Mouse (Mus musculus) mouse embryonic stem cell (cell line): Measurements from ENCODE around the gene Olig2.
"Not testable (repeated sequence)": the region's sequence is repeated elsewhere in the genome, so short reads cannot be mapped to it uniquely, and the experiment has no call there.

Experiments used
- in situ Hi-C, 2 experiments: fragments of 300-500 bp; cut with MboI; formaldehyde crosslinking; loops; 1 replicate in 1 of 2; 3 replicates in 1 of 2; pipeline ENCODE4 v1.14.3; 2019 to 2020; ENCODE audit warnings: low sequenced_read_pairs in 2 of 2, low pct_unique_long_range_greater_than_20kb in 1 of 2, mixed read lengths in 1 of 2; ENCODE audit not compliant: unreplicated experiment in 1 of 2

Gene Olig2

DNA sequence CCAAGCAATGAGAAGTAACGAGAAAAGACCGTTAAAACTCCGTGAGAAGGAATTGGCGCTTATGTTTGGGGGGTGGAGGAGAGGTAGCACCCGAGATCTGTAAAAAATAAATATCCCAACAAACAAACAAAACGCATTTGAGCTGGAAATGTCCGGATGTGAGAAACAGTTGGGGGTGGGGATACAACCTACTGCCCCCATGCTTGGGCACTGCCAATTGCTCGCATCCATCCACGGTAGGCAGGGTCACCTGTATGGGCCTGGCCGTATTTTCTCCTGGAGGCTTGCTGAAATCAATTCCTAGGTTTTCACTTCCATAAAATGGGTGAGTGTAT is 1.2 kb upstream of the Olig2 start:
- in situ Hi-C loops: loop anchor here (10.0 to 25.0 kb wide), 3 partner anchors 51 to 137 kb away; partner anchors contain the start of gene 4932438H23Rik (in 1 of the 2)

GRCm38 (mm10) chr16:91224481-91225232 is 600 bp upstream of the Olig2 start:
- in situ Hi-C loops: loop anchor here (10.0 to 25.0 kb wide), 3 partner anchors 50 to 137 kb away; partner anchors contain the start of gene 4932438H23Rik (in 1 of the 2)

DNA sequence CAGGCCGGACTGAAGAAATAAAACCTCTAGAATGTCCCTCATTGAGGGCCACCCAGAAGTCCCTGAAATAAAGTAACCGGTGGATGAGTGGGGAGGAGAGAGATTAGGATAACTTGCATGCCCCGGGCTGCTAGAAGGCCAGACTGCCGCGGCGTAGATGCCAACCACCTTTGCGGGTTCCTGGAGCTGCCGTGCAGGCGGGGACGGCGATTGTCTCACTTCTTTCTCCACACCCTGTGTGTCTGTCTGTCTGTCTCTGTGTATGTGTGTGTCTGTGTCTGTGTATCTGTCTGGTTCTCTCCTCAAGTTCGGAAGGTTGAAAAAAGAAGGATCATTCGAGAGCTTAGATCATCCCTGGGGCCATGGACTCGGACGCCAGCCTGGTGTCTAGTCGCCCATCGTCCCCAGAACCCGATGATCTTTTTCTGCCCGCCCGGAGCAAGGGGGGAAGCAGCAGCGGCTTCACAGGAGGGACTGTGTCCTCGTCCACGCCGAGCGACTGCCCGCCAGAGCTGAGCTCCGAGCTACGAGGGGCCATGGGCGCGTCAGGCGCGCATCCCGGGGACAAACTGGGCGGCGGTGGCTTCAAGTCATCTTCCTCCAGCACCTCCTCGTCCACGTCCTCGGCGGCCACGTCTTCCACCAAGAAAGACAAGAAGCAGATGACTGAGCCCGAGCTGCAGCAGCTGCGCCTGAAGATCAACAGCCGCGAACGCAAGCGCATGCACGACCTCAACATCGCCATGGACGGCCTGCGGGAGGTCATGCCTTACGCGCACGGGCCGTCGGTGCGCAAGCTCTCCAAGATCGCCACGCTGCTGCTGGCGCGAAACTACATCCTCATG is 1.0 kb downstream of the Olig2 start:
- in situ Hi-C loops: loop anchor here (10.0 kb wide), 2 partner anchors 49 to 89 kb away; no protein-coding TSS in a partner anchor

GRCm38 (mm10) chr16:91226883-91227759 is 1.9 kb downstream of the Olig2 start:
- in situ Hi-C loops: loop anchor here (10.0 kb wide), 2 partner anchors 48 to 88 kb away; no protein-coding TSS in a partner anchor

GRCm38 (mm10) chr16:91227760-91228043 is 2.4 kb downstream of the Olig2 start:
- in situ Hi-C loops: loop anchor here (10.0 kb wide), 2 partner anchors 47 to 87 kb away; no protein-coding TSS in a partner anchor

DNA sequence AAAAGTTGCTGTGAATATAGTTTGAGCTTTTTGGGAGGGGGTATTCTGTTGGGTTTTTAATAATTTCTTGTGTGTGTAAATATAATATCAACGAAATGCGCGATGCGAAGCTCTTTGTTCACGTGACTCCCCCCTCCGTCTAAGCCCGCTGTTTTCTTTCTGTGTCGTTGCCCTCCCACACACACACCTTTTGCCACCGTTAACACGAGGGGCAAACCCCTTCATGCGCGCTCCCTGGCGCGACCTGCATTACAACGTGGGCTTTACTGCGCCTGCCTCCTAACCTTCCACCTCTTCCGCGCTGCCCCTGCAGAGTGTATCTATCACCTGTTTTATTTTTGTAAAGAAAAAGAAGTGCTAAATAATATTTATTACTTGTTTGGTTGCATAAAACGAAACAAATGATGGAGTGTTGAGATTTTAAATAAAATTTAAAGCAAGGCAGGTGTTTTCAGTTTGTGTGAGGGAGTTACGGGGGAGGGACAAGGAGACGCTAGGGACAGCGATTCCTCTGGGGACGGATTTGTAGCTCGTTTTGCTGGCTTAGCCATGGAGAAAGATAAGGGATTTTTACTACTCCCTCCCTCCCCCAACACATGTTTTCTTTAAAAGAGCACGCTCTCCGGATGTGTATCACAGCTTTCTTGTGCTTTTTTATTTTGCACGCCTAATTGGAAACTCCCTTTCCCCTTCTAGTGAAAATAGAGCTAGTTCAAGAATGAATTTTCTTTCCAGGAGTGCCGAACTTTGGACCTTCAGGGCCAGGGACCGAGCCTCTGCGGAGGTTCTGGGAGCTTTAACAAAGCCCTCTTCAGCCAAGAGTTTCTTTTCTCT is 3.2 kb downstream of the Olig2 start:
- in situ Hi-C loops: loop anchor here (10.0 kb wide), 2 partner anchors 46 to 86 kb away; no protein-coding TSS in a partner anchor

DNA sequence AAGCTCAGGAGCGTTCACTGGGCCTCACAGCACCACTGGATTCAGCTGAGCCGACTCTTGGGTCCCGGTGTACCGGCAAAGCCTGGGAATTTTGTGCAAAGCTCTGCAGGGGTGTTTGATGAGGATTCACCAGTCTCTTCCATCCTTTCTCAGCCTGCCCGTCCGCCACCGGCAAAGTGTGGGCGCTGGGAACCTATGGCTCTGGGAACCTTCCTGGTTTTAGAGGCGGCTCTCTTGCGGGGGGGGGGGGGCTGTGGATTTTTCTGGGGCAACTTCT is 3.8 kb downstream of the Olig2 start:
- in situ Hi-C loops: loop anchor here (10.0 kb wide), 2 partner anchors 46 to 86 kb away; no protein-coding TSS in a partner anchor

GRCm38 (mm10) chr16:91229643-91230042 is 4.4 kb downstream of the Olig2 start:
- in situ Hi-C loops: loop anchor here (10.0 kb wide), 2 partner anchors 45 to 85 kb away; no protein-coding TSS in a partner anchor

DNA sequence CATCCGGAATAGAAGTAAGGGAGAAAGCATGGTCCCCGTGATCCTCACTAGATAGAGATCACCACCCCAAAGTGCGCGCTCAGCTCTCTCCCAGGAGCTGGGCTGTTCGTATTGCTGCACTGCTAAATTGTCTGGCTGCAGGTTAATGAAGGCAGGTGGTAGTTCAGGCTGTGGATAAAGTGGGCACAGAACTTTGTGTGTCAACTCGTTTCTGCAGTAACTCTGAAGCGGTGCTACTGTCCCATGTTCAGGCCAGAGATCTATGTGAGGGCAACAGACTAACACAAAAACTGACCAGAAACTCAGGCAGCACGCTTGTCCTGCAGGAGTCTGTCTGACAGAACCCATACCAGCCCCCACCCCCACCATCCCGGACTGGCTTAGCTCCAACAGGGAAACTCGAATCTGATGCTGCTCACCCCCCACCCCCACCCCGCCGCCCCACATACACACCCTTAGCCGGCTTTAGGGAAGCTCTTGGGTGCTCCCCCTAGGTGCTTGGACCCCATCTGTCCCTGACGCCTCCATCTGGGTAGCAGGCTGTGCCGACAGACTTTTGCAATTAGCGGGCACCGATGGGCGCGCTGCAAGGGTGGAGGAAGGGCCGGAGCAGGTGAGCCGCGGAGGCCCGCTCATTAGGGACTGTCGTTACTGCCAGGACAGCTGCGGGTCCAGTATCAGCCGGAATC is 6.7 kb downstream of the Olig2 start:
- in situ Hi-C loops: no loop called here

DNA sequence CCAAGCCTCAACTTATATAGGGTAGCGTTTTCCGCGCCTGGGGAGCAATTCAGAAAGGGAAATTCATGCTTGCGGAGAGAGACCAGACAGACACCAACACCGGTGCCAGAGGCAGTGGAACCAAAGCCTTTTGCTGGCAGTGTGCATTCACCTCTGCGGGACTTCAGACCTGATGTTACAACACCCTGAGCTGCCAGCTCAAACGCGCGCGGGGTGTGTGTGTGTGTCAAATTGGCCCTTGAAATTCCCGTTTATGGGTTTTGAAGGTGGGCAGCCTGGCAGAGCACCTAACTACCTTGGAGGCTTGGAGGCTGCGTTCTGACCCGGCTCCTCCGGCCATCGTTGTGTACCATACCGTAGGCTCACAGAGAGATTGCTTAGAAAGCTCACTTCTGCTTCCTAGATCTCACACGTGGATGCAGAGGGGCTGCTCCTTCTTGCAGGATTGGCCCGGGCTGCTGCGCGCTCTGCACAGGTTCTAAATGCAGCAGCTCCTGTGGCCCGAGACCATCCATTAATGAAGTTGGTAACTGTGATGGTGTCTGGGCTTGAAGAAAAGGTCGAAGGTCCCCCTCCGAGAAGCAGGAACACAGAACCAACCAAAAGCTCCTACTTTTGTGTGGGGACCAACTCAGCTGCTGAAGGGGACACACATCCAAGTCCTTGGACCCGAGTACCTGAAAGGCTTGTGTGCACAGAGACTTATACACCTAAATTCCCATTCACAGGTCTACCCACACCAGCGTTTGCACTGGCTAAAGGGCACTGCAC is 7.4 kb downstream of the Olig2 start:
- in situ Hi-C loops: no loop called here

DNA sequence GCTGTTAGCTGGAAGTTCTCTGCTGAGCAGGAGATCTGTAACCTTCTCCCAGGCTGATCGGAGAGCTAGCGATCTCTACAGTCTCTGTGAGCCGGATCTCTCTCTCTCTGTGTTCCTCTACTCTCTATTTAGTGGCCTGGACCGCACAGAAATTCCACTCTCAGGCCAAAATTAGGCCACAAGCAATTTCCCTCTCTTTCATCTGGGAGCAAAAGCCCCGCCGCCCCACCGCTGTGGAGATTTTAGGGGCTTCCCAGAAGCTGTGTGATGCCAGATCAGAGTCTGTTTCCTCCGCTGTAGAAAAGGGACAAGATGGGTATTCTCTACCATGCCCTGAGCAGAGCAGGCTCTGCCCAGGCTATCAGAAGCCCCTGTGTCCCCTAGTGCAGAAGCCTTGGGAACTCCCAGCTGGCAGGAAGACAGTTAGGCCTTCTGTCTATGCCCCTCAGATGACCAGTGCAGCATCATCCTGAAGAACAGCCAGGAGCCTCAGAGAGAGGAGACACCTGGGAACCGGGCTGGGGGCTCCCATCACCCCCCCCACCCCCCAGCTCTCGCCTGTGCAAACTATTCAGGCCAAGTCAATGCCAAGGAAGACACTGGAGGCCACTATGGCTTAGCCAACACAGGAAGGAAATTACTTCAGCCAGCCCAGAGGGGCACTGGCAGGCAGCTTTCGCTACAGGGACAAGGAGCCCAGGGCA is 8.1 kb downstream of the Olig2 start:
- in situ Hi-C loops: no loop called here

DNA sequence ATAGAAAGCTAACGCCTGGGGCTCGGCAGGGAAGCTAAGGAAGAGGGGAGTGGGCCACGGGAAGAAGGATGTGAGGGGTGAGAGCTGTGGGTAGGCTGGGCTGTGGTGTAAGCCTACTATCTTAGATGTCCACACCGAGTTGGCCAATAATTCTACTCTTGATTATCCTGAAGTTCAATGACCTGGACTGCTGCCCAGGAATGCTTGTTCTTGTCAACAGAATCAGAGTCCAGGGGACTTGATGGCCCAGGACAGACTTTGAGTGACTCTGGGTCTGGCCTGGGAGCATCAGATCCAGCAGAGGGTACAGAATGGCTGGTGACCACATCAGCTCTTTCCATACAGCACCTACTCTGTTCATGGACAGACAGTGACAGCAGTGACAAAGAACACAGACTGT is 13.8 kb downstream of the Olig2 start:
- in situ Hi-C loops: no loop called here

DNA sequence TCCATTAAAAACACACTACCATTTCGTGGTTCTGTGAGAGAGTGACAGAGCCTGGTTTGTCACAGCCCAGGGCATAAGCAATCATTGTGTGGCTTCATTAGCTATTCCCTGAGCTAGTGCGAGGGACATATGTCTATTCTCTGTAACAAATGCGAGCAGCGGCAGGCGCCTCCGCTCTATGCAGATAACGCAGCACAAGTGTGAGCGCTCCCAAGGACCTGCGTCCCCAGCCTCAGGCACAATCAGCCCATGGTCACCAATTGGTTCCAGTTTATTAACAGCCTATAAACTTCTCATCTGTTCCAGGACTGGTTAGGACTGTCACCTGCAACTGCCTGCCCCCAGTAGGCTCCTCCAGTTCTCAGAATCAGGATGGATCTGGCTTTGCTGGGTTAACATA is 21.0 kb downstream of the Olig2 start:
- in situ Hi-C loops: no loop called here

DNA sequence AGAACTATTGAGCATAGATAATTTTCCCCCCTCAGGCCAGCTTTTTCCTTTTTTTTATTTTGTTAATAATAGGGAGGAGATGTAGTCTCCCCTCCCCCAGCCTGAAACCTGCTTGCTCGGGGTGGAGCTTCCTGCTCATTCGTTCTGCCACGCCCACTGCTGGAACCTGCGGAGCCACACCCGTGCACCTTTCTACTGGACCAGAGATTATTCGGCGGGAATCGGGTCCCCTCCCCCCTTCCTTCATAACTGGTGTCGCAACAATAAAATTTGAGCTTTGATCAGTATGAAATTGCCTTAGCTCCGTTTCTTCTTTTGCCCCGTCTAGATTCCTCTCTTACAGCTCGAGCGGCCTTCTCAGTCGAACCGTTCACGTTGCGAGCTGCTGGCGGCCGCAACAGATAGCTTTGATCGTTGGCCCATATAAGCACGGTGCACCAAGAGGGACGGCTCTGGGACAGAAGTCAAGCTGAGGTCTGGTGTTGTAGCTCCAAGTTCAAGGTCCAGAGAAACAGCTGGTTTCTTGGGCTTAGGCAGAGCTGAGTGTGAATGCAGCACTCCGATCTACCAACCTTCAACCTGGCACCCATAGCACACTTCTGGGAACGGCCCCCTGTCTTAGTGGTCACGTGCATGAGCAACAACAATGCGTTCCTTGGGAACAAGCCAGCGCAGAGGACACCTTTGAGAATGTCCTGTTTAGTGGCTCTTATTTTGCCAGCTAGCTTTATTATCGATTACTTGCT is 30.3 kb downstream of the Olig2 start:
- in situ Hi-C loops: not testable (repeated sequence)

DNA sequence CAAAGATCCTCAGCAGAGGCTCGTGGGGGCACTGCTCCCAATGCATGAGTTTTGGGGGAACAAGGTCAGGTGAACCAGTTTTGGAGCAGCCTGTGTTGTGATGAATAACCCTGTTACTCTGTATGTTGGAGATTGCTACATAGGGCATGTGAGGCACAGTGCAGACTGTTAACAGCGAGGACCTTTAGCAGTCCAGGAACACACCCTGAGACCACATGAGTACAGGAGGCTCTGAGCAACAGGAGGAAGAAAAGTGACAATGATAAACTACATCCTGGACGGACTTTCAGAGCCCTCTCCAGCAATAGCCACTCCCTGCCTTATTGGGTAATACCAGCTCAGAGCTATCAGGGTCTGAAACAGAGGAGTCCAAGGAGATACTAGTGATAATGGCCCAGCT is 33.7 kb downstream of the Olig2 start:
- in situ Hi-C loops: no loop called here

DNA sequence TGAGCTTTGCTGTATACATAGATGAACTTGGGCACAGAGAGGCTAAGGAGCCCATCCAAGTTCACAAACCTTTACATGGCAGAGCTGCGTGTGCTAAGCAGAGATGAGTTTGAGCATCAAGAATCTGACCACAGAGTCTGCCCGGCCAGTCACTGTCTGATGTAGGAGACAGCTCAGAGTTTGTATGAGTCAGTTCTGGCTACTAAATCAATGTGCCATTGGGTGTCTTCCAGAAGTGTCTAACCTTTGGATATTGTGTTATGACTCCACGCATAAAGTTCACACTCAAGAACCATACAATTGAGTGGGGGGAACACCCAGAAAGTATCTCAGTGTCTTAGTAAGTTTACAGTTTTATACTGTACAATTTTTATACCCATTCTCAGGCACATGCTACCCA is 35.6 kb downstream of the Olig2 start:
- in situ Hi-C loops: no loop called here
